10 mouse cellular contexts compared by ENCODE assay signal in the genomic region with DNA sequence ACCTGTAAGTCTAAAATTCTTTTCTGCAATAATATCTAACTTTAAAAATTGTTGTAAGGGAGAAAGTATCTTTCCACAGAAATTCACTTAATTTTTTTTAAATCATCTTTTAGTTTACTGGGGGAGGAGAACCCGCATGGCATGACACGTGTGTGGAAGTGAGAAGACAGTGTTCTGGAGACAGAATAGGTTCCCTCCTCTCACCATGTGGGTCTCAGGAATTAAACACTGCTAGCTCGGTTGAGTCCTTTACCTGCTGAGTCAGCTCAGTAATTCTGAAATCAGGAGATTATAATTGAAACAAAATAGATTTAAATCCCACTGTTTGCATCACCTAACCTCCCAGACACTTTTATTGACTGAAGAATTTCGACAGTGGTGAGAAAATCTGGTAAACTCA. TPM values are rescaled to one million over a fixed set of nuclear protein-coding genes. Genes with fewer than 3 reads are reported as not detected.
DNase-seq lines count a peak whose midpoint lies in the region; ATAC-seq and TF ChIP-seq lines count a peak whose summit lies in the region.
"Had no signal": no experiment of that assay in that cellular context is flagged by ENCODE, and none has a peak within 500 bp of the region (broad histone marks: within the 10 kb centered on the region; RNA-seq: fewer than 3 reads in every experiment).

No protein-coding gene starts in this region.

- no peak for DNase-seq in heart, postnatal 0 days (ENCODE audit: low spot score)
- DNase-seq in heart, adult 11 months: no peak
- peak; percentile 5 for DNase-seq in 3T3-L1 (ENCODE audit: low read depth, low spot score)
- DNase-seq in layer of hippocampus, adult 2 months (ENCODE audit: low spot score in 2 of 2): no peak
- no peak for DNase-seq in urinary bladder, adult 18-20 months (ENCODE audit: low spot score in 2 of 2)
- no peak for DNase-seq in cerebellum, adult 8-10 months
- DNase-seq: heart, postnatal 36 days had no signal

- no peaks in the 10 kb centered on the region for H3K9me3 ChIP-seq in heart, postnatal 0 days (replicated peaks; ENCODE audit: control insufficient read depth, low read length)
- H3K9me3 ChIP-seq in embryonic facial prominence, embryonic 15.5 days (replicated peaks): no peaks in the 10 kb centered on the region
- no peaks in the 10 kb centered on the region for H3K9me3 ChIP-seq in intestine, postnatal 0 days (ENCODE audit: control insufficient read depth)

- no peak for TF ChIP-seq EP300 in heart, postnatal 0 days (IDR thresholded peaks at IDR 0.05; ENCODE audit: low read depth)

- no peak for TF ChIP-seq CTCF in heart, postnatal 0 days (IDR thresholded peaks at IDR 0.05; ENCODE audit: low read depth)
- TF ChIP-seq CTCF in intestine, postnatal 0 days (IDR thresholded peaks at IDR 0.05; ENCODE audit: low read depth): no peak
- TF ChIP-seq CTCF in layer of hippocampus, adult 2 months (conservative IDR thresholded peaks at IDR 0.05): no peak

- H3K4me1 ChIP-seq in heart, postnatal 0 days (ENCODE audit: control insufficient read depth, insufficient read depth): peaks cover 5% of the 10 kb centered on the region; the same call in 1 of the 2 replicates
- peaks cover 14% of the 10 kb centered on the region for H3K4me1 ChIP-seq in embryonic facial prominence, embryonic 15.5 days
- 0 out of 2 replicates have a peak, but pooled peaks cover 2% of the 10 kb centered on the region for H3K4me1 ChIP-seq in intestine, postnatal 0 days (replicated peaks; ENCODE audit: control insufficient read depth, insufficient read depth, low read length)

- no peak overlapping the region for H3K27ac ChIP-seq in heart, postnatal 0 days (ENCODE audit: low read depth)
- no peak overlapping the region for H3K27ac ChIP-seq in embryonic facial prominence, embryonic 15.5 days (replicated peaks)
- H3K27ac ChIP-seq in intestine, postnatal 0 days (ENCODE audit: low read depth, low read length): no peak overlapping the region
- H3K27ac ChIP-seq in layer of hippocampus, adult 2 months: no peak overlapping the region
- H3K27ac ChIP-seq: left cerebral cortex, adult 2 months had no signal

- peaks cover 13% of the 10 kb centered on the region; the same call in 1 of the 2 replicates for H3K36me3 ChIP-seq in heart, postnatal 0 days (replicated peaks; ENCODE audit: control insufficient read depth, insufficient read depth, low read length)
- H3K36me3 ChIP-seq in embryonic facial prominence, embryonic 15.5 days: peaks cover 22% of the 10 kb centered on the region
- peaks cover 12% of the 10 kb centered on the region for H3K36me3 ChIP-seq in intestine, postnatal 0 days (ENCODE audit: control insufficient read depth, insufficient read depth)

- H3K27me3 ChIP-seq in heart, postnatal 0 days (ENCODE audit: control insufficient read depth, insufficient read depth, low read length): no peaks in the 10 kb centered on the region
- no peaks in the 10 kb centered on the region for H3K27me3 ChIP-seq in embryonic facial prominence, embryonic 15.5 days
- H3K27me3 ChIP-seq in intestine, postnatal 0 days (replicated peaks; ENCODE audit: control insufficient read depth, insufficient read depth, low read length): no peaks in the 10 kb centered on the region

- H3K4me3 ChIP-seq in heart, postnatal 0 days (ENCODE audit: low read depth, low read length): no peak overlapping the region; the same call in 1 of the 2 replicates
- H3K4me3 ChIP-seq in embryonic facial prominence, embryonic 15.5 days (replicated peaks): peak overlapping the region; percentile 86
- peak overlapping the region; percentile 88; the same call in 1 of the 2 replicates for H3K4me3 ChIP-seq in intestine, postnatal 0 days (ENCODE audit: low read depth, low read length)
- H3K4me3 ChIP-seq in layer of hippocampus, adult 2 months: no peak overlapping the region

- peak overlapping the region; percentile 61 for H3K4me2 ChIP-seq in heart, postnatal 0 days (ENCODE audit: low read depth, low read length)
- H3K4me2 ChIP-seq in embryonic facial prominence, embryonic 15.5 days (replicated peaks): peak overlapping the region; percentile 60
- H3K4me2 ChIP-seq in intestine, postnatal 0 days (replicated peaks; ENCODE audit: low read depth): peak overlapping the region; percentile 81; the same call in 1 of the 2 replicates

- no peak overlapping the region for H3K9ac ChIP-seq in heart, postnatal 0 days (replicated peaks; ENCODE audit: low read depth, low read length)
- no peak overlapping the region for H3K9ac ChIP-seq in embryonic facial prominence, embryonic 15.5 days
- H3K9ac ChIP-seq in intestine, postnatal 0 days (ENCODE audit: low read depth, low read length): no peak overlapping the region

- 47% methylated on average over 4 of the region's 4 CpGs for WGBS in heart, postnatal 0 days
- WGBS in embryonic facial prominence, embryonic 15.5 days: 51% methylated on average over 4 of the region's 4 CpGs
- WGBS in intestine, postnatal 0 days: 46% methylated on average over 4 of the region's 4 CpGs

- no peak for ATAC-seq in heart, postnatal 0 days (ENCODE audit: insufficient read depth, low read depth)
- no peak for ATAC-seq in embryonic facial prominence, embryonic 15.5 days (ENCODE audit: insufficient number of reproducible peaks, low FRiP score, low TSS enrichment, low read depth)
- ATAC-seq in intestine, postnatal 0 days: no peak

RNA-seq across cellular contexts. Expression of a gene that starts 1.3 kb away (rescaled TPM):
- 0.31 and 3.3 TPM in 2 replicates for total RNA-seq in heart, postnatal 0 days (2014; rRNA removed; ENCODE audit: low replicate concordance)
- polyA plus RNA-seq in heart, postnatal 0 days (2015; fragmentation: Nextera tagmentation; extraction: Ambion mirVana): 2.0 and 2.2 TPM in 2 replicates
- polyA plus RNA-seq in embryonic facial prominence, embryonic 15.5 days (2015; fragmentation: Nextera tagmentation; extraction: Ambion mirVana): 8.1 and 8.3 TPM in 2 replicates
- 3.6 and 4.9 TPM in 2 replicates for polyA plus RNA-seq in intestine, postnatal 0 days (2015; fragmentation: Nextera tagmentation; extraction: Ambion mirVana)
- under 1 TPM; 0.34 to 0.64 TPM for total RNA-seq in layer of hippocampus, adult 2 months (2021)

RNA-seq across cellular contexts. Expression of a gene that starts 57.6 kb away (rescaled TPM):
- total RNA-seq in heart, postnatal 0 days (2014; rRNA removed; ENCODE audit: low replicate concordance): 6.3 and 11.8 TPM in 2 replicates
- polyA plus RNA-seq in heart, postnatal 0 days (2015; fragmentation: Nextera tagmentation; extraction: Ambion mirVana): 3.1 and 4.1 TPM in 2 replicates
- 23.7 and 24.7 TPM in 2 replicates for polyA plus RNA-seq in embryonic facial prominence, embryonic 15.5 days (2015; fragmentation: Nextera tagmentation; extraction: Ambion mirVana)
- polyA plus RNA-seq in intestine, postnatal 0 days (2015; fragmentation: Nextera tagmentation; extraction: Ambion mirVana): 4.1 and 5.2 TPM in 2 replicates
- total RNA-seq in layer of hippocampus, adult 2 months (2021): 10 to 100 TPM; 24.9 to 28.8 TPM

Comparison
In these comparisons a context has a peak if more than half of its experiments do, and no peak if none do; other contexts are left out.
1. H3K4me3 ChIP-seq: peak in embryonic facial prominence, embryonic 15.5 days (single experiment) and intestine, postnatal 0 days (single experiment); none in heart, postnatal 0 days (single experiment) and layer of hippocampus, adult 2 months (single experiment).
2. Peak in every context shown above with its lines, with median percentiles within 50 percentile points of each other: H3K4me2 ChIP-seq.